Mouse (Mus musculus) adipose tissue, adult 10 weeks (tissue): ENCODE data around the gene C1qb. TPM values are rescaled to one million over a fixed set of nuclear protein-coding genes. Genes with fewer than 3 reads are reported as not detected.

Source experiments
- polyA plus RNA-seq: library from polyadenylated mRNA; stranded (reverse); fragments of 350-450 nt; fragmentation: Illumina TruSeq; extraction: RNeasy Lipid Tissue Mini Kit (QIAGEN cat#74804); gene quantifications from one replicate; pipeline ENCODE4 v1.2.3, GENCODE M21; 2014; ENCODE audit warnings: low read depth, low replicate concordance

The C1qb gene
- 143 TPM for polyA plus RNA-seq

GRCm38 (mm10) chr4:136886101-136886500 lies at the start of gene C1qb:
Gene C1qb, minus strand, starts transcription at chr4:136886187.

GRCm38 (mm10) chr4:136898637-136899036 lies 12.7 kb upstream of the C1qb start, which contains the start of gene C1qa:
Gene C1qa, minus strand, starts transcription at chr4:136898803.

GRCm38 (mm10) chr4:136892811-136893210 lies 6.8 kb upstream of the C1qb start, which contains the start of gene C1qc:
Gene C1qc, minus strand, starts transcription at chr4:136893065.

GRCm38 (mm10) chr4:136835621-136836386 lies 50.2 kb downstream of the C1qb start, which contains the start of gene Ephb2:
Gene Ephb2, minus strand, starts transcription at chr4:136835988.

Other genes starting within 250 kb of the C1qb start
- gene Ephb2, start 50.2 kb downstream of the C1qb start, polyA plus RNA-seq = 4.3 TPM
- gene C1qc, start 6.9 kb upstream of the C1qb start, polyA plus RNA-seq = 135 TPM
- gene C1qa, start 12.6 kb upstream of the C1qb start, polyA plus RNA-seq = 147 TPM
- 0.06 TPM for gene Epha8, start 70.6 kb upstream of the C1qb start, polyA plus RNA-seq
- 3.7 TPM for gene Zbtb40, start 162.6 kb upstream of the C1qb start, polyA plus RNA-seq